8 mouse cellular contexts compared by ENCODE assay signal in genomic region chrX:103821832-103822196, GRCm38 (mm10). TPM values are rescaled to one million over a fixed set of nuclear protein-coding genes. Genes with fewer than 3 reads are reported as not detected.
DNase-seq lines count a peak whose midpoint lies in the region; ATAC-seq and TF ChIP-seq lines count a peak whose summit lies in the region.

TSS of gene Slc16a2 (minus strand) at chrX:103821983.

- peak; percentile 90 for ATAC-seq in forebrain, embryonic 14.5 days
- peak; percentile 92 for ATAC-seq in neural tube, embryonic 15.5 days (ENCODE audit: low FRiP score)

- peaks cover 8% of the 10 kb centered on the region; the same call in 1 of the 2 replicates for H3K27me3 ChIP-seq in forebrain, embryonic 14.5 days (replicated peaks; ENCODE audit: control insufficient read depth, insufficient read depth, low read length)
- peaks cover 62% of the 10 kb centered on the region for H3K27me3 ChIP-seq in neural tube, embryonic 15.5 days (replicated peaks)
- peaks cover 5% of the 10 kb centered on the region; the same call in 1 of the 2 replicates for H3K27me3 ChIP-seq in thymus, adult 2 months (ENCODE audit: control insufficient read depth, insufficient read depth, low read length)

- no peak for TF ChIP-seq CTCF in brain, embryonic 14.5 days (IDR thresholded peaks at IDR 0.05; ENCODE audit: borderline replicate concordance, extremely low read depth, insufficient read depth, insufficient read length)
- TF ChIP-seq CTCF in thymus, adult 2 months (IDR thresholded peaks at IDR 0.05; ENCODE audit: borderline replicate concordance, control insufficient read depth, extremely low read depth, insufficient read depth, low read length, poor library complexity): no peak

- peak; percentile 52; the same call in 1 of the 2 replicates for TF ChIP-seq POLR2A in brain, embryonic 14.5 days (IDR thresholded peaks at IDR 0.05; ENCODE audit: borderline replicate concordance, extremely low read depth, insufficient read depth, insufficient read length, poor library complexity, severe bottlenecking)
- no peak for TF ChIP-seq POLR2A in thymus, adult 2 months (IDR thresholded peaks at IDR 0.05; ENCODE audit: control insufficient read depth, extremely low read depth, insufficient read depth, low read length, poor library complexity)

- no peaks in the 10 kb centered on the region for H3K36me3 ChIP-seq in forebrain, embryonic 14.5 days (ENCODE audit: control insufficient read depth, insufficient read depth, low read length)
- H3K36me3 ChIP-seq in neural tube, embryonic 15.5 days: no peaks in the 10 kb centered on the region
- no peaks in the 10 kb centered on the region for H3K36me3 ChIP-seq in thymus, adult 2 months (ENCODE audit: control insufficient read depth, insufficient read depth, low read length)

- no peaks in the 10 kb centered on the region for H3K9me3 ChIP-seq in forebrain, embryonic 14.5 days (replicated peaks; ENCODE audit: control insufficient read depth, low read length)
- H3K9me3 ChIP-seq in neural tube, embryonic 15.5 days (replicated peaks): no peaks in the 10 kb centered on the region

- intact Hi-C loops in heart, postnatal 25 days (cut with DNase I): loop anchor here (5.0 kb wide), 1 partner anchor 125 kb away; no protein-coding TSS in a partner anchor

- H3K9ac ChIP-seq in forebrain, embryonic 14.5 days (ENCODE audit: low read length): peak within 1 kb of the TSS; percentile 66
- H3K9ac ChIP-seq in neural tube, embryonic 15.5 days (replicated peaks): peak within 1 kb of the TSS; percentile 62

- 0 out of 2 replicates have a peak, but pooled peaks cover 2% of the 10 kb centered on the region for H3K4me1 ChIP-seq in forebrain, embryonic 14.5 days (ENCODE audit: control insufficient read depth, insufficient read depth, low read length)
- H3K4me1 ChIP-seq in neural tube, embryonic 15.5 days: peaks cover 9% of the 10 kb centered on the region
- H3K4me1 ChIP-seq in thymus, adult 2 months (replicated peaks; ENCODE audit: control insufficient read depth, insufficient read depth, low read length): peaks cover 8% of the 10 kb centered on the region

- peak within 1 kb of the TSS; percentile 66; the same call in 1 of the 2 replicates for H3K27ac ChIP-seq in forebrain, embryonic 14.5 days (ENCODE audit: low read depth, low read length)
- H3K27ac ChIP-seq in neural tube, embryonic 15.5 days (replicated peaks): peak within 1 kb of the TSS; percentile 75
- H3K27ac ChIP-seq in thymus, adult 2 months (ENCODE audit: control insufficient read depth, insufficient read depth, low read length): peak within 1 kb of the TSS; percentile 9; the same call in 1 of the 2 replicates

- DNase-seq in CD8-positive naive resting alpha-beta T cell, adult 2 months (ENCODE audit: low read depth in 2 of 2, low spot score in 2 of 2): peak; percentile 15 to 34
- peak; percentile 93 for DNase-seq in brain, embryonic 14.5 days (ENCODE audit: low read depth)
- DNase-seq in forebrain, embryonic 14.5 days (ENCODE audit: low spot score): peak; percentile 82
- peak; percentile 43 for DNase-seq in heart, postnatal 25 days (ENCODE audit: low spot score)
- peak in 1 of 2 experiments; percentile 51 for DNase-seq in layer of hippocampus, adult 18-20 months (ENCODE audit: low spot score in 2 of 2)
- peak; percentile 70 to 72 for DNase-seq in lung, adult 18-20 months
- peak; percentile 36 for DNase-seq in thymus, adult 2 months

- 29% methylated on average over 17 of the region's 17 CpGs for WGBS in forebrain, embryonic 14.5 days
- WGBS in neural tube, embryonic 15.5 days: 7% methylated on average over 17 of the region's 17 CpGs
- WGBS in thymus, adult 2 months: 3% methylated on average over 12 of the region's 17 CpGs

- H3K4me2 ChIP-seq in forebrain, embryonic 14.5 days (ENCODE audit: low read length): peak within 1 kb of the TSS; percentile 69
- peak within 1 kb of the TSS; percentile 75 for H3K4me2 ChIP-seq in neural tube, embryonic 15.5 days

- H3K4me3 ChIP-seq in forebrain, embryonic 14.5 days (ENCODE audit: low read depth, low read length): peak within 1 kb of the TSS; percentile 49
- H3K4me3 ChIP-seq in neural tube, embryonic 15.5 days (replicated peaks): peak within 1 kb of the TSS; percentile 56
- peak within 1 kb of the TSS; percentile 45 for H3K4me3 ChIP-seq in thymus, adult 2 months (ENCODE audit: control insufficient read depth, insufficient read depth, low read length)

RNA-seq across cellular contexts. Expression of gene Slc16a2, which starts in this region (rescaled TPM):
- 36.2 and 37.9 TPM in 2 replicates for polyA plus RNA-seq in brain, embryonic 14.5 days (2012; rRNA removed)
- polyA plus RNA-seq in forebrain, embryonic 14.5 days (2014; fragmentation: Nextera tagmentation; extraction: Ambion mirVana): 27.5 and 29.8 TPM in 2 replicates
- 1 to 10 TPM; 8.6 to 9.2 TPM for total RNA-seq in heart, postnatal 25 days (2021)
- 10 to 100 TPM; 34.1 to 36.0 TPM for total RNA-seq in layer of hippocampus, adult 18-20 months (2021)
- polyA plus RNA-seq in neural tube, embryonic 15.5 days (2015; fragmentation: Nextera tagmentation; extraction: Ambion mirVana): 19.1 and 20.3 TPM in 2 replicates
- 6.8 and 8.3 TPM in 2 replicates for polyA plus RNA-seq in thymus, adult 2 months (2012; rRNA removed)

Comparison
In these comparisons a context has a peak if more than half of its experiments do, and no peak if none do; other contexts are left out.
1. H3K27ac ChIP-seq: peak in every context shown above with its lines; median percentile 75 in neural tube, embryonic 15.5 days; 66 in forebrain, embryonic 14.5 days; 9 in thymus, adult 2 months.